Mouse (Mus musculus) heart, postnatal 0 days (tissue): ENCODE measurements at regions not wholly inside any gene's neighbourhood (a gene's known extent, or its start where the extent isn't known, plus 50 kb on each side); places are given as distances from the start of the nearest gene placed in this dataset.

Experiments
- ATAC-seq: fragments of 200-750 bp; cut with Nextera tagmentation; 2 replicates; pipeline ENCODE4 v1.8.0; 2017; ENCODE audit warnings: low read depth, moderate number of reproducible peaks, moderate library complexity; ENCODE audit not compliant: insufficient read depth
- DNase-seq: peaks from one replicate; pipeline ENCODE4 v3.0.0-alpha.2; 2016; ENCODE audit warnings: low spot score
- H3K27ac ChIP-seq: fragments of 300-500 bp; sonication (generic); 2 replicates; pipeline ENCODE4 v1.5.1; 2014; ENCODE audit warnings: low read depth, mild to moderate bottlenecking
- H3K27me3 ChIP-seq: fragments of 300-500 bp; sonication (generic); 2 replicates; pipeline ENCODE4 v1.6.1; 2014; ENCODE audit warnings: low read length, mixed read lengths; ENCODE audit not compliant: control insufficient read depth, insufficient read depth
- H3K36me3 ChIP-seq: fragments of 300-500 bp; sonication (generic); replicated peaks from 2 replicates; pipeline ENCODE4 v1.6.1; 2014; ENCODE audit warnings: low read length, mixed read lengths; ENCODE audit not compliant: control insufficient read depth, insufficient read depth
- H3K4me1 ChIP-seq: fragments of 300-500 bp; sonication (generic); 2 replicates; pipeline ENCODE4 v1.6.1; 2014; ENCODE audit warnings: antibody characterized with exemption; ENCODE audit not compliant: control insufficient read depth, insufficient read depth
- H3K4me2 ChIP-seq: fragments of 300-500 bp; sonication (generic); 2 replicates; pipeline ENCODE4 v1.6.1; 2014; ENCODE audit warnings: low read depth, mild to moderate bottlenecking, low read length, moderate library complexity
- H3K4me3 ChIP-seq: fragments of 300-500 bp; sonication (generic); 2 replicates; pipeline ENCODE4 v1.5.1; 2014; ENCODE audit warnings: low read depth, low read length
- H3K9ac ChIP-seq: fragments of 300-500 bp; sonication (generic); replicated peaks from 2 replicates; pipeline ENCODE4 v1.6.1; 2014; ENCODE audit warnings: low read depth, low read length, mixed read lengths
- H3K9me3 ChIP-seq: fragments of 300-500 bp; sonication (generic); replicated peaks from 2 replicates; pipeline ENCODE4 v1.6.1; 2016; ENCODE audit warnings: low read length; ENCODE audit not compliant: control insufficient read depth
- CTCF ChIP-seq: IDR thresholded peaks from 2 replicates; pipeline ENCODE4 v1.5.1; 2016; ENCODE audit warnings: antibody characterized with exemption, control low read depth, low read depth
- EP300 ChIP-seq: IDR thresholded peaks from 2 replicates; pipeline ENCODE4 v1.6.1; 2016; ENCODE audit warnings: antibody characterized with exemption, low read depth
- WGBS: fragments of 180-500 bp; shearing (Covaris S2); extraction: QIAGEN DNeasy Blood & Tissue Kit; methylation state at CpG from one replicate; pipeline ENCODE4 v1.1.7; 2014; 5-methylcytosine and 5-hydroxymethylcytosine counted together

- peak; percentile 82 for ATAC-seq
- Histone ChIP-seq H3K27ac (0 out of 2 replicates have a peak overlapping the region, but pooled peaks have one; percentile 32), H3K9ac (no peak overlapping the region)
These were observed 164.4 kb upstream of the Jmjd1c start for GRCm38 (mm10) chr10:66931505-66931904.

GRCm38 (mm10) chr10:66932544-66932943, 163.4 kb upstream of the Jmjd1c start:
- Histone ChIP-seq H3K9me3 (no peaks in the 10 kb centered on the region), H3K4me2 (no peak overlapping the region), H3K27ac (no peak overlapping the region), H3K9ac (no peak overlapping the region), H3K27me3 (no peaks in the 10 kb centered on the region), H3K4me1 (peaks cover 9% of the 10 kb centered on the region), H3K4me3 (no peak overlapping the region), H3K36me3 (no peaks in the 10 kb centered on the region)
- no peak for TF ChIP-seq CTCF
- TF ChIP-seq EP300: no peak
- no peak for ATAC-seq
- no peak for DNase-seq
- WGBS: 65% methylated on average over 6 of the region's 6 CpGs

More at GRCm38 (mm10) chr10:66931505-66931904, 164.4 kb upstream of the Jmjd1c start:
- WGBS: 49% methylated on average over 7 of the region's 7 CpGs
- H3K36me3 ChIP-seq: no peaks in the 10 kb centered on the region
- H3K27me3 ChIP-seq: no peaks in the 10 kb centered on the region
- H3K4me1 ChIP-seq: peaks cover 9% of the 10 kb centered on the region
- H3K4me2 ChIP-seq: no peak overlapping the region
- H3K9me3 ChIP-seq: no peaks in the 10 kb centered on the region
- peak; percentile 84 for DNase-seq
- H3K4me3 ChIP-seq: no peak overlapping the region
- TF ChIP-seq EP300 (peak; percentile 81; the same call in 1 of the 2 replicates), CTCF (no peak)

- TF ChIP-seq CTCF (no peak), EP300 (no peak)
- H3K36me3 ChIP-seq: no peaks in the 10 kb centered on the region
- no peaks in the 10 kb centered on the region for H3K27me3 ChIP-seq
- DNase-seq (no peak), ATAC-seq (no peak)
- no peak overlapping the region for H3K27ac ChIP-seq
- peaks cover 2% of the 10 kb centered on the region; the same call in 1 of the 2 replicates for H3K4me1 ChIP-seq
- H3K9ac ChIP-seq: no peak overlapping the region
- H3K4me2 ChIP-seq: no peak overlapping the region
- H3K9me3 ChIP-seq: no peaks in the 10 kb centered on the region
- H3K4me3 ChIP-seq: no peak overlapping the region
- 91% methylated on average over 7 of the region's 7 CpGs for whole genome bisulfite sequencing
These were observed 162.2 kb upstream of the Jmjd1c start for GRCm38 (mm10) chr10:66933689-66934088.

DNA sequence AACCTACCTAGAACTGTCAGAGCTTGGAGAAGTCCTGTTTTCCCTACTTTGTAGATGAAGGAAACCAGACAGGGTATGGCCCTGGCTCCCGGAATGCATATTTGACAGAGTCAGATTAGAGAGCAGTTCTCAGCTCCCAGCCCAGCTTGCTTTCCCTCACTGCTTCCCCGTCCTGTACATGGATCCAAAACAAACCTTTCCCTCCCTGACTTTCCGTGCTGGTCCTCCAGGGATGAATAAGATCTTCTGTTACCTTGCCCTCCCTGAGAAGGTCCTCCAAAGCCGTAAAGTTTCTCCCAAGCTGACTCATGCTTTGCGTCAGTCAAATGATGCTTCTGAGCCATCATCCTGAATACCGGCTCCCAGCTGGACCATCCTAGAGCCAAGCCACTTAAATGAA, 160.2 kb upstream of the Jmjd1c start:
- TF ChIP-seq EP300 (no peak), CTCF (no peak)

GRCm38 (mm10) chr10:66937116-66937515, 158.8 kb upstream of the Jmjd1c start:
- no peaks in the 10 kb centered on the region for H3K27me3 ChIP-seq
- no peaks in the 10 kb centered on the region for H3K9me3 ChIP-seq
- no peak overlapping the region for H3K9ac ChIP-seq
- H3K4me1 ChIP-seq: no peaks in the 10 kb centered on the region
- WGBS: 82% methylated on average over 13 of the region's 13 CpGs
- ATAC-seq (no peak), DNase-seq (no peak)
- H3K4me2 ChIP-seq: no peak overlapping the region
- TF ChIP-seq EP300 (no peak), CTCF (no peak)
- H3K27ac ChIP-seq: no peak overlapping the region
- H3K36me3 ChIP-seq: no peaks in the 10 kb centered on the region
- no peak overlapping the region for H3K4me3 ChIP-seq

More for the DNA sequence above, 160.2 kb upstream of the Jmjd1c start:
- H3K27me3 ChIP-seq: no peaks in the 10 kb centered on the region
- peak; percentile 70 for DNase-seq
- no peaks in the 10 kb centered on the region for H3K36me3 ChIP-seq
- no peaks in the 10 kb centered on the region for H3K4me1 ChIP-seq
- H3K9me3 ChIP-seq: no peaks in the 10 kb centered on the region
- WGBS: 26% methylated on average over 6 of the region's 6 CpGs
- ATAC-seq: peak; percentile 82
- no peak overlapping the region for H3K4me2 ChIP-seq
- H3K9ac ChIP-seq: no peak overlapping the region
- H3K4me3 ChIP-seq: no peak overlapping the region
- H3K27ac ChIP-seq: 0 out of 2 replicates have a peak overlapping the region, but pooled peaks have one; percentile 39

DNA sequence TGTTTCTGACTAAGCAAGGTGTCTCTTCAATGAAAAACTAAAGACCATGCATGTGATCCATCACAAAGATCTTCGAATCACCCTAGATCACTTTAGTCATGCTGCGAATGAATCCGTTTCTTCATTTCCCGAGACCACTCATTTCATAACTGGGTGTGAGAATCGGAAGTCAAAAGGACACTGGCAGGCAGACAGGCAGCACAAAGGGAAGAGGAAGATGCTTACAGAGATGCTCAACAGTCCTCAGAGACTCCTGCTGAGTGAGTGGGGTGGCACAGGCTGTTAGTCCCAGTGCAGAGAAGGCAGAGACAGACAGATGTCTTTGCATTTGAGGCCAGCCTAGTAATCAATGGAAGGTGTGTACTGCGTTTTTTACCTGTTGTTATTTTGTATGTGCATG, 155.6 kb upstream of the Jmjd1c start:
- no peaks in the 10 kb centered on the region for H3K27me3 ChIP-seq
- no peak overlapping the region for H3K4me3 ChIP-seq
- no peak for ATAC-seq
- WGBS: 83% methylated on average over 6 of the region's 6 CpGs
- no peaks in the 10 kb centered on the region for H3K9me3 ChIP-seq
- H3K27ac ChIP-seq: no peak overlapping the region
- DNase-seq: no peak
- H3K9ac ChIP-seq: no peak overlapping the region
- no peak for TF ChIP-seq CTCF
- TF ChIP-seq EP300: no peak
- H3K4me1 ChIP-seq: no peaks in the 10 kb centered on the region
- no peak overlapping the region for H3K4me2 ChIP-seq
- H3K36me3 ChIP-seq: no peaks in the 10 kb centered on the region
